Mouse (Mus musculus) heart, adult 18-20 months (tissue): Measurements from ENCODE around the gene AC140267.1. TPM values are rescaled to one million over a fixed set of nuclear protein-coding genes. Genes with fewer than 3 reads are reported as not detected.

Experiments used
- DNase-seq, 2 experiments: peaks; one replicate each; pipeline ENCODE4 v3.0.0; 2021 to 2022; ENCODE audit warnings: mixed read lengths in 1 of 2
- total RNA-seq, 2 experiments: library from RNA; stranded (reverse); gene quantifications; 2 replicates each; pipeline ENCODE4 v1.2.3; 2021

The AC140267.1 gene
- total RNA-seq, 2 experiments from 2014 or later: 9.9 to 15.3 TPM

- DNase-seq: peak; percentile 92 to 93
These were observed 28.3 kb downstream of the AC140267.1 start, which contains the start of gene Rps19bp1 for GRCm38 (mm10) chr15:80263610-80264575. Rps19bp1 (minus strand) TSS chr15:80264315.

DNA sequence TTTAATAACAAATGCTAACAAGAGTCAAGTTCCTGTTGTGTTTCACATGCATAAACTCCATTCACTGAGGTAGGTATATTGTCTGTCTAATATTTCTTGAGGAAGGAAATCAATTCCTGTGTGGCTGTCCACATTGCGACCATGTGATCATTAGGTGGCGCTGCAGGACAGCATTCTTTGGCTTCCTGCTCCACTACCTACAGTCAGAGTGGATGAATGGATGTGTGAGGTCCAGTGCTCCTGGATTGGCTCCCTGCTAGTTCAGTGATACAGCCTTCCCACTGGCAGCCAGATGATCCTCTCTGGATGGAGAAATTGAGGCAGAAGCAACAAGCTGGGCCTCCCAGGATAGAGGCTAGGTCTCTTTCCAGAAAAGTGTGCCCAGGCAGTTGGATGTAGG, 30.6 kb downstream of the AC140267.1 start:
- DNase-seq: peak; percentile 74 to 86

- DNase-seq: no peak
These were observed 36.3 kb downstream of the AC140267.1 start for GRCm38 (mm10) chr15:80271858-80272396.

GRCm38 (mm10) chr15:80277107-80277506, 41.5 kb downstream of the AC140267.1 start:
- no peak for DNase-seq

DNA sequence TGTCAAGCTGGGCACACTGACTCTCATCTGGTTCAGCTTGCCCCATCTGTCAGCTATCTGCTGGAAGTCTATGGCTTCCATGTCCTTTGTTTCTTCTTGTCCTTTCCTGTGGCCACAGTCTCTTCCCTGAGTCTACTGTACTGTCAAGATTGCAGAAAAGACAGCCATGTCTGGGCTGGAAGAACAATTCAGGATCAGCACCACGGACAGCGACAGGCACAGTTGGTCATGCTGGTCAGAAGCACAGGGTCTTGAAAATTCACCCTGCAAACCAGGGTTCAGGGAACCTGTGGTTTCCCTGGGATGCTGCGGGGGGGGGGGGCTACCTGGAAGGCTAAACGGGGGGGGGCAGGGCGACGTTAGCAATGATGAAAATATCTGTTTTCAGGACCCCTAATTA, 42.0 kb downstream of the AC140267.1 start:
- DNase-seq: peak in 1 of 2 experiments; percentile 78

DNA sequence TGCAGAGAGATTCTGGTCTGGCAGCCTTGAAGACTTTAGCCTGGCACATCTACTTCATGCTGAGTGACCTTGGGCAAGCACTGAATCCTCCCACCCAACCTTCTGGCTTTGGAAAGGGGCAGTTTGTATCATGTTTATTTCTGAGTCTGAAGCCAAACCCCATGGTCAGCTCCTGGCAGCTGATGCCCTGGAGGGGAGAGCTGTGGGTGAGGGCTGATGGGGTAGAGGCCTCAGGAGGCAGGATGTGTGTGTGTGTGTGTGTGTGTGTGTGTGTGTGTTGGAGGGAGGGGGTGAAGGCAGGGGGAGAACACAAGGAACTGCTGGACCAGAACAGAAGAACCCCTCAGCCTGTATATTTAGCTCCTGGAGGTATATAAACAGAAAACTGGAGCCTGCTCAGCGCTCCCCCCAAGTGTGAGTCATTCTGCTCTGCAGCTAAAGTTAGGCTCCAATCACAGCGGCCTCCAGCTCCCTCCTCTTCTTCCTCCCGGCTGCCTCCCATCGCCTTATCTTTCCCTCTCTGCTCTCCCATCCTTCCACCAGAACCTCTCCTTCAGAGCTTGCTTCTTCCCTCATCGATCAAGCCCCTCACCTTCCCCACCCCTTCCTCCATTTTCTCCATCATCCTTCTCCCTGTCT, 42.6 kb downstream of the AC140267.1 start:
- no peak for DNase-seq

DNA sequence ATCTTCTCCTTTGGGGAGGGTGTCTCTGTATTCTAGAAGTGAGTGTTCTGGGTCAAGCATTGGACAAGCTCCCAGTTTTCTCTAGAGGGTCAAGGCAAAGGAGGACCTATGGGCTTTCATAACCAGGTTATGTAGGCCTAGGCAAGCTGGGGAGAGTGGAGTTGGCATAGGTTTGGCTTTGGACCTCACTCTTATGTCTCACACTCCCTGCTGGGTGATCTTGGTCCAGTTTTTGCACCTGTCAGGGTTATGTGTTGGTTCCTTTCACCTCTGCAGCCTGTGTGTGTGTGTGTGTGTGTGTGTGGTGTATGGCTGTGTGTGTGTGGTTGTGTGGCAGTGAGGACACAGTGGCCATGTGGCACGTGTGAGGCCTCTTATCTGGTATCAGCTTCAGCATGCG, 43.4 kb downstream of the AC140267.1 start:
- no peak for DNase-seq

GRCm38 (mm10) chr15:80280646-80281045, 45.0 kb downstream of the AC140267.1 start:
- DNase-seq: no peak

Other genes with a start within 250 kb of the AC140267.1 start
- gene Pdgfb, start 220.9 kb upstream of the AC140267.1 start, total RNA-seq: 10 to 100 TPM; 23.1 to 29.3 TPM
- gene Syngr1, start 144.5 kb upstream of the AC140267.1 start, total RNA-seq: 100 to 1,000 TPM in 1 of 2 experiments, 10 to 100 TPM in 1; 80.2 to 107 TPM
- gene Rpl3, start 144.0 kb upstream of the AC140267.1 start, total RNA-seq: 100 to 1,000 TPM; 163 to 184 TPM
- gene Tab1, start 102.7 kb upstream of the AC140267.1 start, total RNA-seq: 10 to 100 TPM; 14.8 to 18.4 TPM
- gene Mgat3, start 62.1 kb upstream of the AC140267.1 start, total RNA-seq: 1 to 10 TPM; 4.3 to 5.2 TPM
- gene Mief1, start 1.8 kb upstream of the AC140267.1 start, total RNA-seq: 10 to 100 TPM; 29.6 to 31.5 TPM
- 10 to 100 TPM; 89.9 to 95.5 TPM for gene Atf4, start 19.3 kb downstream of the AC140267.1 start, total RNA-seq
- gene Rps19bp1, start 28.5 kb downstream of the AC140267.1 start, total RNA-seq: 10 to 100 TPM; 17.0 to 17.4 TPM
- gene Cacna1i, start 51.4 kb downstream of the AC140267.1 start, total RNA-seq: under 1 TPM in 1 of 2 experiments, not detected in 1; 0.18 TPM